Mouse (Mus musculus) megakaryocyte, embryonic 14.5 days (primary cell): Measurements from ENCODE around the gene Gucd1. TPM values are rescaled to one million over a fixed set of nuclear protein-coding genes. Genes with fewer than 3 reads are reported as not detected.

Experiments used
- H3K27me3 ChIP-seq: replicated peaks from 2 replicates; pipeline ENCODE3; 2012; ENCODE audit warnings: inconsistent platforms
- H3K36me3 ChIP-seq: replicated peaks from 2 replicates; pipeline ENCODE3; 2012; ENCODE audit warnings: low read length, inconsistent platforms, mixed read lengths
- H3K4me1 ChIP-seq: 2 replicates; pipeline ENCODE4 v1.6.1; 2012; ENCODE audit warnings: inconsistent platforms
- H3K4me3 ChIP-seq: replicated peaks from 2 replicates; pipeline ENCODE3; 2012; ENCODE audit warnings: moderate library complexity, mild to moderate bottlenecking, inconsistent platforms
- H3K9me3 ChIP-seq: 2 replicates; pipeline ENCODE4 v1.6.1; 2012; ENCODE audit warnings: inconsistent platforms
- FLI1 ChIP-seq: IDR thresholded peaks from 2 replicates; pipeline ENCODE4 v1.6.1; 2012; ENCODE audit warnings: low read length, inconsistent platforms, mixed read lengths
- GATA1 ChIP-seq: IDR thresholded peaks from 3 replicates; pipeline ENCODE4 v1.6.1; 2012; ENCODE audit warnings: mixed read lengths, low read length, inconsistent platforms, borderline replicate concordance
- polyA plus RNA-seq: library from polyadenylated mRNA; stranded (reverse); fragments of >175 nt; gene quantifications from 2 replicates; pipeline ENCODE4 v1.2.3, GENCODE M21; 2012; ENCODE audit warnings: low replicate concordance; ENCODE audit not compliant: insufficient read depth

The Gucd1 gene
- polyA plus RNA-seq, 1 experiment, result 19.1 TPM

- no peaks in the 10 kb centered on the region for H3K9me3 ChIP-seq
- no peak for TF ChIP-seq FLI1
- TF ChIP-seq GATA1, result no peak
- peaks cover 100% of the 10 kb centered on the region for H3K4me1 ChIP-seq
- H3K36me3 ChIP-seq, result peaks cover 57% of the 10 kb centered on the region
- no peaks in the 10 kb centered on the region for H3K27me3 ChIP-seq
- H3K4me3 ChIP-seq, result peak overlapping the region; percentile 86
Observed at GRCm38 (mm10) chr10:75304049-75304405, 213.7 kb downstream of the Gucd1 start.

GRCm38 (mm10) chr10:75303324-75304048 lies 214.3 kb downstream of the Gucd1 start:
- H3K36me3 ChIP-seq, result peaks cover 57% of the 10 kb centered on the region
- TF ChIP-seq GATA1 (no peak), FLI1 (no peak)
- no peaks in the 10 kb centered on the region for H3K9me3 ChIP-seq
- peak overlapping the region; percentile 86 for H3K4me3 ChIP-seq
- no peaks in the 10 kb centered on the region for H3K27me3 ChIP-seq
- H3K4me1 ChIP-seq, result peaks cover 100% of the 10 kb centered on the region

- Histone ChIP-seq H3K4me1 (peaks cover 100% of the 10 kb centered on the region), H3K9me3 (no peaks in the 10 kb centered on the region), H3K27me3 (no peaks in the 10 kb centered on the region), H3K4me3 (peak overlapping the region; percentile 79), H3K36me3 (peaks cover 56% of the 10 kb centered on the region)
- TF ChIP-seq GATA1, result no peak
- no peak for TF ChIP-seq FLI1
Observed at GRCm38 (mm10) chr10:75302536-75302935, 215.2 kb downstream of the Gucd1 start.

GRCm38 (mm10) chr10:75301937-75302336 lies 215.8 kb downstream of the Gucd1 start:
- Histone ChIP-seq H3K36me3 (peaks cover 55% of the 10 kb centered on the region), H3K4me3 (peak overlapping the region; percentile 79), H3K27me3 (no peaks in the 10 kb centered on the region), H3K9me3 (no peaks in the 10 kb centered on the region), H3K4me1 (peaks cover 100% of the 10 kb centered on the region)
- TF ChIP-seq FLI1 (no peak), GATA1 (peak; percentile 99)

GRCm38 (mm10) chr10:75301195-75301806 lies 216.5 kb downstream of the Gucd1 start:
- Histone ChIP-seq H3K27me3 (no peaks in the 10 kb centered on the region), H3K36me3 (peaks cover 55% of the 10 kb centered on the region), H3K4me3 (peak overlapping the region; percentile 79), H3K9me3 (no peaks in the 10 kb centered on the region), H3K4me1 (peaks cover 100% of the 10 kb centered on the region)
- TF ChIP-seq FLI1 (no peak), GATA1 (no peak)

Other genes starting within 250 kb of the Gucd1 start
- gene Adora2a, start 201.1 kb downstream of the Gucd1 start, polyA plus RNA-seq, result 10.7 and 16.9 TPM in 2 replicates
- gene Upb1, start 116.9 kb downstream of the Gucd1 start, polyA plus RNA-seq, result not detected in 2 replicates
- gene Snrpd3, start 421 bp downstream of the Gucd1 start, polyA plus RNA-seq, result 18.1 TPM in 1 of 2 replicates, not detected in the other
- gene Lrrc75b, start 42.4 kb upstream of the Gucd1 start, polyA plus RNA-seq, result not detected in 2 replicates
- 0.84 TPM in 1 of 2 replicates, not detected in the other for gene Ggt1, start 43.6 kb upstream of the Gucd1 start, polyA plus RNA-seq
- gene Ggt5, start 71.4 kb upstream of the Gucd1 start, polyA plus RNA-seq, result 4.5 and 13.7 TPM in 2 replicates
- gene Susd2, start 126.0 kb upstream of the Gucd1 start, polyA plus RNA-seq, result 0.17 TPM in 1 of 2 replicates, not detected in the other
- gene Cabin1, start 246.4 kb upstream of the Gucd1 start, polyA plus RNA-seq, result 31.2 and 49.1 TPM in 2 replicates